Mouse (Mus musculus): ENCODE data around the gene Slc15a1.

- TF ChIP-seq CTCF (IDR thresholded peaks at IDR 0.05; ENCODE audit: borderline replicate concordance, extremely low read depth, insufficient read depth, insufficient read length) (no peak), POLR2A (IDR thresholded peaks at IDR 0.05; ENCODE audit: borderline replicate concordance, extremely low read depth, insufficient read depth, insufficient read length, poor library complexity, severe bottlenecking) (no peak)
These were observed 12.7 kb downstream of the Slc15a1 start for GRCm38 (mm10) chr14:121492328-121492727.

Measured in brain, embryonic 14.5 days (tissue).